Mouse (Mus musculus) hindbrain, embryonic 15.5 days (tissue): ENCODE measurements around the gene Gm11549. TPM values are rescaled to one million over a fixed set of nuclear protein-coding genes. Genes with fewer than 3 reads are reported as not detected.

Experiments
- ATAC-seq: fragments of 200-750 bp; cut with Nextera tagmentation; 2 replicates; pipeline ENCODE4 v1.8.0; 2017; ENCODE audit warnings: low read depth, moderate number of reproducible peaks, moderate TSS enrichment; ENCODE audit not compliant: low FRiP score
- H3K27ac ChIP-seq: fragments of 300-500 bp; sonication (generic); replicated peaks from 2 replicates; pipeline ENCODE4 v1.5.1; 2015; ENCODE audit warnings: mild to moderate bottlenecking, inconsistent platforms
- H3K27me3 ChIP-seq: fragments of 300-500 bp; sonication (generic); 2 replicates; pipeline ENCODE4 v1.6.1; 2015; ENCODE audit warnings: control low read depth, inconsistent platforms
- H3K36me3 ChIP-seq: fragments of 300-500 bp; sonication (generic); 2 replicates; pipeline ENCODE4 v1.6.1; 2015; ENCODE audit warnings: control low read depth, inconsistent platforms
- H3K4me1 ChIP-seq: fragments of 300-500 bp; sonication (generic); replicated peaks from 2 replicates; pipeline ENCODE4 v1.6.1; 2015; ENCODE audit warnings: control low read depth, inconsistent platforms
- H3K4me2 ChIP-seq: fragments of 300-500 bp; sonication (generic); 2 replicates; pipeline ENCODE4 v1.6.1; 2015; ENCODE audit warnings: moderate library complexity, mild to moderate bottlenecking, inconsistent platforms
- H3K4me3 ChIP-seq: fragments of 300-500 bp; sonication (generic); 2 replicates; pipeline ENCODE4 v1.5.1; 2015; ENCODE audit warnings: mild to moderate bottlenecking, inconsistent platforms
- H3K9ac ChIP-seq: fragments of 300-500 bp; sonication (generic); 2 replicates; pipeline ENCODE4 v1.6.1; 2015; ENCODE audit warnings: inconsistent platforms
- H3K9me3 ChIP-seq: fragments of 300-500 bp; sonication (generic); 2 replicates; pipeline ENCODE4 v1.6.1; 2016; ENCODE audit warnings: control low read depth, inconsistent platforms
- WGBS: fragments of 180-500 bp; shearing (Covaris S2); methylation state at CpG from one replicate; pipeline ENCODE4 v1.1.7; 2015; 5-methylcytosine and 5-hydroxymethylcytosine counted together
- polyA plus RNA-seq: library from polyadenylated mRNA; unstranded; fragments of >200 nt; fragmentation: Nextera tagmentation; extraction: Ambion mirVana; gene quantifications from 2 replicates; pipeline ENCODE4 v1.2.1, GENCODE M21; 2015

Gm11549 gene
- polyA plus RNA-seq: 0.54 and 1.00 TPM in 2 replicates

- WGBS: under 1% methylated on average over 50 of the region's 51 CpGs
- Histone ChIP-seq H3K27ac (no peak within 1 kb of the TSS), H3K4me1 (peaks cover 8% of the 10 kb centered on the region), H3K36me3 (no peaks in the 10 kb centered on the region), H3K4me2 (peak within 1 kb of the TSS; percentile 99), H3K9ac (peak within 1 kb of the TSS; percentile 45), H3K4me3 (peak within 1 kb of the TSS; percentile 61), H3K9me3 (no peaks in the 10 kb centered on the region), H3K27me3 (peaks cover 15% of the 10 kb centered on the region)
- peak; percentile 83 for ATAC-seq
These were observed at the start of gene Gm11549 for GRCm38 (mm10) chr3:36521073-36522060. Gm11549 (minus strand) TSS chr3:36521813.

GRCm38 (mm10) chr3:36569836-36570235, 48.2 kb upstream of the Gm11549 start:
- WGBS: 87% methylated on average over 5 of the region's 5 CpGs
- peaks cover 15% of the 10 kb centered on the region for H3K4me1 ChIP-seq
- ATAC-seq: no peak
- peaks cover 33% of the 10 kb centered on the region for H3K36me3 ChIP-seq
- H3K4me3 ChIP-seq: no peak overlapping the region
- no peak overlapping the region for H3K27ac ChIP-seq
- no peak overlapping the region for H3K9ac ChIP-seq
- peak overlapping the region; percentile 99 for H3K4me2 ChIP-seq
- no peaks in the 10 kb centered on the region for H3K9me3 ChIP-seq
- H3K27me3 ChIP-seq: no peaks in the 10 kb centered on the region

GRCm38 (mm10) chr3:36563666-36564065, 42.1 kb upstream of the Gm11549 start:
- peaks cover 84% of the 10 kb centered on the region for H3K36me3 ChIP-seq
- no peaks in the 10 kb centered on the region for H3K9me3 ChIP-seq
- no peak overlapping the region for H3K9ac ChIP-seq
- WGBS: 93% methylated on average over 3 of the region's 3 CpGs
- ATAC-seq: no peak
- no peak overlapping the region for H3K4me3 ChIP-seq
- H3K27ac ChIP-seq: no peak overlapping the region
- H3K27me3 ChIP-seq: no peaks in the 10 kb centered on the region
- H3K4me2 ChIP-seq: no peak overlapping the region
- H3K4me1 ChIP-seq: no peaks in the 10 kb centered on the region

- ATAC-seq: no peak
- Histone ChIP-seq H3K9ac (no peak overlapping the region), H3K27me3 (no peaks in the 10 kb centered on the region), H3K4me3 (no peak overlapping the region), H3K4me1 (no peaks in the 10 kb centered on the region), H3K27ac (no peak overlapping the region), H3K9me3 (no peaks in the 10 kb centered on the region), H3K4me2 (no peak overlapping the region), H3K36me3 (peaks cover 88% of the 10 kb centered on the region)
- 90% methylated on average over 4 of the region's 4 CpGs for WGBS
These were observed 38.0 kb upstream of the Gm11549 start for GRCm38 (mm10) chr3:36559606-36560005.

- WGBS: 100% methylated on average over 1 of the region's 1 CpGs
- Histone ChIP-seq H3K4me3 (no peak overlapping the region), H3K27me3 (no peaks in the 10 kb centered on the region), H3K4me1 (peaks cover 11% of the 10 kb centered on the region), H3K9me3 (no peaks in the 10 kb centered on the region), H3K36me3 (peaks cover 72% of the 10 kb centered on the region), H3K27ac (no peak overlapping the region), H3K9ac (no peak overlapping the region), H3K4me2 (no peak overlapping the region)
- no peak for ATAC-seq
These were observed 36.0 kb upstream of the Gm11549 start for GRCm38 (mm10) chr3:36557601-36558000.

GRCm38 (mm10) chr3:36552406-36553047, 30.9 kb upstream of the Gm11549 start, which contains the start of gene Exosc9:
Exosc9 (plus strand) TSS chr3:36552606.
- Histone ChIP-seq H3K4me2 (peak within 1 kb of the TSS; percentile 76), H3K4me3 (peak within 1 kb of the TSS; percentile 86), H3K9me3 (no peaks in the 10 kb centered on the region), H3K27me3 (no peaks in the 10 kb centered on the region), H3K9ac (peak within 1 kb of the TSS; percentile 74), H3K4me1 (peaks cover 20% of the 10 kb centered on the region), H3K36me3 (peaks cover 28% of the 10 kb centered on the region), H3K27ac (peak within 1 kb of the TSS; percentile 74)
- ATAC-seq: peak; percentile 98
- WGBS: under 1% methylated on average over 39 of the region's 39 CpGs

- Histone ChIP-seq H3K36me3 (peaks cover 22% of the 10 kb centered on the region), H3K4me3 (peak overlapping the region; percentile 86), H3K27me3 (no peaks in the 10 kb centered on the region), H3K4me2 (peak overlapping the region; percentile 76), H3K9me3 (no peaks in the 10 kb centered on the region), H3K4me1 (peaks cover 20% of the 10 kb centered on the region), H3K9ac (peak overlapping the region; percentile 74), H3K27ac (peak overlapping the region; percentile 74)
- ATAC-seq: peak; percentile 86
- WGBS: 9% methylated on average over 12 of the region's 12 CpGs
These were observed 30.3 kb upstream of the Gm11549 start for GRCm38 (mm10) chr3:36551851-36552384.

- under 1% methylated on average over 9 of the region's 9 CpGs for WGBS
- Histone ChIP-seq H3K9ac (peak overlapping the region; percentile 74), H3K27ac (peak overlapping the region; percentile 51; the same call in 1 of the 2 replicates), H3K4me2 (peak overlapping the region; percentile 76), H3K36me3 (peaks cover 17% of the 10 kb centered on the region), H3K4me1 (peaks cover 20% of the 10 kb centered on the region), H3K9me3 (no peaks in the 10 kb centered on the region), H3K27me3 (no peaks in the 10 kb centered on the region), H3K4me3 (peak overlapping the region; percentile 86)
- peak; percentile 21; the same call in 1 of the 2 replicates for ATAC-seq
These were observed 29.7 kb upstream of the Gm11549 start for GRCm38 (mm10) chr3:36551343-36551742.

GRCm38 (mm10) chr3:36544961-36545360, 23.3 kb upstream of the Gm11549 start:
- H3K4me1 ChIP-seq: no peaks in the 10 kb centered on the region
- no peak for ATAC-seq
- no peaks in the 10 kb centered on the region for H3K27me3 ChIP-seq
- H3K9me3 ChIP-seq: no peaks in the 10 kb centered on the region
- H3K4me3 ChIP-seq: no peak overlapping the region
- H3K27ac ChIP-seq: no peak overlapping the region
- no peak overlapping the region for H3K9ac ChIP-seq
- no peaks in the 10 kb centered on the region for H3K36me3 ChIP-seq
- 82% methylated on average over 3 of the region's 3 CpGs for WGBS
- H3K4me2 ChIP-seq: no peak overlapping the region

- H3K4me3 ChIP-seq: no peak overlapping the region
- no peak overlapping the region for H3K9ac ChIP-seq
- H3K27me3 ChIP-seq: no peaks in the 10 kb centered on the region
- no peak for ATAC-seq
- no peaks in the 10 kb centered on the region for H3K36me3 ChIP-seq
- 92% methylated on average over 2 of the region's 2 CpGs for WGBS
- H3K4me1 ChIP-seq: no peaks in the 10 kb centered on the region
- H3K4me2 ChIP-seq: no peak overlapping the region
- no peaks in the 10 kb centered on the region for H3K9me3 ChIP-seq
- no peak overlapping the region for H3K27ac ChIP-seq
These were observed 19.8 kb upstream of the Gm11549 start for GRCm38 (mm10) chr3:36541399-36541798.

- Histone ChIP-seq H3K36me3 (no peaks in the 10 kb centered on the region), H3K9ac (no peak overlapping the region), H3K27me3 (no peaks in the 10 kb centered on the region), H3K4me1 (no peaks in the 10 kb centered on the region), H3K4me2 (no peak overlapping the region), H3K27ac (no peak overlapping the region), H3K9me3 (no peaks in the 10 kb centered on the region), H3K4me3 (no peak overlapping the region)
- no peak for ATAC-seq
- WGBS: 79% methylated on average over 2 of the region's 2 CpGs
These were observed 19.1 kb upstream of the Gm11549 start for GRCm38 (mm10) chr3:36540756-36541155.
